Mouse (Mus musculus) kidney, postnatal 0 days (tissue): ENCODE results near the gene Nfix. TPM values are rescaled to one million over a fixed set of nuclear protein-coding genes. Genes with fewer than 3 reads are reported as not detected.

Experiments used
- ATAC-seq: fragments of 200-750 bp; cut with Nextera tagmentation; replicated peaks from 2 replicates; pipeline ENCODE4 v1.8.0; 2017; ENCODE audit warnings: low read depth, moderate number of reproducible peaks, moderate TSS enrichment, moderate library complexity; ENCODE audit not compliant: low FRiP score
- DNase-seq: peaks from one replicate; pipeline ENCODE4 v3.0.0-alpha.2; 2016; ENCODE audit warnings: low spot score
- H3K27ac ChIP-seq: fragments of 300-500 bp; sonication (generic); 2 replicates; pipeline ENCODE4 v1.5.1; 2014; ENCODE audit warnings: mild to moderate bottlenecking
- H3K27me3 ChIP-seq: fragments of 300-500 bp; sonication (generic); 2 replicates; pipeline ENCODE4 v1.6.1; 2014; ENCODE audit warnings: low read length, mixed read lengths; ENCODE audit not compliant: insufficient read depth
- H3K36me3 ChIP-seq: fragments of 300-500 bp; sonication (generic); 2 replicates; pipeline ENCODE4 v1.6.1; 2014; ENCODE audit warnings: low read length, mixed read lengths; ENCODE audit not compliant: insufficient read depth
- H3K4me1 ChIP-seq: fragments of 300-500 bp; sonication (generic); replicated peaks from 2 replicates; pipeline ENCODE4 v1.6.1; 2014; ENCODE audit warnings: antibody characterized with exemption, low read length, mixed read lengths; ENCODE audit not compliant: insufficient read depth
- H3K4me2 ChIP-seq: fragments of 300-500 bp; sonication (generic); 2 replicates; pipeline ENCODE4 v1.6.1; 2014; ENCODE audit warnings: mild to moderate bottlenecking, low read length, moderate library complexity, mixed read lengths
- H3K4me3 ChIP-seq: fragments of 300-500 bp; sonication (generic); replicated peaks from 2 replicates; pipeline ENCODE4 v1.5.1; 2014; ENCODE audit warnings: low read depth, low read length
- H3K9ac ChIP-seq: fragments of 300-500 bp; sonication (generic); 2 replicates; pipeline ENCODE4 v1.6.1; 2014; ENCODE audit warnings: low read depth, low read length
- H3K9me3 ChIP-seq: fragments of 300-500 bp; sonication (generic); replicated peaks from 2 replicates; pipeline ENCODE4 v1.6.1; 2016; ENCODE audit warnings: low read length, inconsistent platforms, mixed read lengths
- CTCF ChIP-seq: IDR thresholded peaks from 2 replicates; pipeline ENCODE4 v1.5.1; 2016; ENCODE audit warnings: antibody characterized with exemption, low read depth, mild to moderate bottlenecking, moderate library complexity
- WGBS: fragments of 180-500 bp; shearing (Covaris S2); extraction: QIAGEN DNeasy Blood & Tissue Kit; methylation state at CpG from one replicate; pipeline ENCODE4 v1.1.7; 2014; 5-methylcytosine and 5-hydroxymethylcytosine counted together
- polyA plus RNA-seq: library from polyadenylated mRNA; unstranded; fragments of >200 nt; fragmentation: Nextera tagmentation; extraction: Ambion mirVana; gene quantifications from 2 replicates; pipeline ENCODE4 v1.2.1, GENCODE M21; 2015

Nfix gene
- polyA plus RNA-seq, 1 experiment from 2014 or later, result 21.1 TPM

DNA sequence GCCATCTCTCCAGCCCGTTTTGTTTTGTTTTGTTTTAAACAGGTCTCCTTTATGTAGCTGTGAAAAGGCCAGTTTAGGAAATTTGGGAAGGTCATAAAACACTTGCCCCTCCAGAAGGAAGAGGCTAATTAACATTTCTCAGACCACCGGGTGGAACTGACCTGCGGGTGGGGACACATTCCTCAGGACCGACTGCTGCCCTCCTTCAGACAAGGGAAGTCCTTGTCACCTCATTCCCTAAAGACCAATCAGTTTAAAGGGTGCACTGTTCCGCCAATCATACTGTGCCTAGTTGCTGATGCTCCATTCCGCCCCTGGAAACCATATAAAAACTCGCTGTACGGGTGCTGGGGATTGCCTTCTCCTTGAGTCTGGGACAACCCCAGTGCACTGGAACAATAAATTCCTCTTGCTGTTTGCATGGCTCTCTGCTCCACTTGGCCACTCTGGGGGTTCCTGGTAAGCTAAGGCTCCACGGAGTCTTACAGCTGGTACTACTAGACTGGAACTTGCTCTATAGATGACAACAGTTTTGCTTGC, 147.0 kb downstream of the Nfix start:
- 37% methylated on average over 9 of the region's 9 CpGs for WGBS
- Histone ChIP-seq H3K4me3 (no peak overlapping the region), H3K27me3 (no peaks in the 10 kb centered on the region), H3K4me2 (no peak overlapping the region), H3K9ac (no peak overlapping the region), H3K9me3 (no peaks in the 10 kb centered on the region), H3K36me3 (no peaks in the 10 kb centered on the region), H3K27ac (no peak overlapping the region), H3K4me1 (peaks cover 26% of the 10 kb centered on the region)
- no peak for ATAC-seq
- DNase-seq, result peak; percentile 12
- TF ChIP-seq CTCF, result no peak

DNA sequence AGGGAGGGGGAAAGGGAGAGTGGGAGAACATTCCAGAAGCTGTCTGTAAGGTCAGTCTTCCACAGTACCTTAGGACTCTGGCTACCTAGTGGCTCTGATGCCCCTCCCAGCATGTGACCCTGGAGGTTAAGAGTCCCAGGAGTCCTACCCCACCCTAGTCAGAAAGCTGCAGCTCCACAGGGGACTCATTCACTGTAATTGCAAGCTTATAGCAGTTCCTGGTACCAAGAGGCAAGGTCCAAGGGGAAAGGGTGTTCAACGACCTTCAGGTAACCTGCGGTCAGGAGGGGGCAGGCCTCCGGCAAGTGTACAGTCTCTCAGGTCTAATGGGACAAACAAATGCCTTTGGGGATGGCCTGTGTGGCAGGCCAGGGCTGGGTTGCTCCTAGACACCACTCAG, 149.9 kb downstream of the Nfix start:
- no peaks in the 10 kb centered on the region for H3K9me3 ChIP-seq
- H3K4me1 ChIP-seq, result peaks cover 6% of the 10 kb centered on the region
- no peak overlapping the region for H3K27ac ChIP-seq
- ATAC-seq, result peak; percentile 20; the same call in 1 of the 2 replicates
- no peak overlapping the region for H3K4me2 ChIP-seq
- H3K36me3 ChIP-seq, result no peaks in the 10 kb centered on the region
- H3K4me3 ChIP-seq, result no peak overlapping the region
- TF ChIP-seq CTCF, result no peak
- DNase-seq, result no peak
- H3K9ac ChIP-seq, result no peak overlapping the region
- WGBS, result 62% methylated on average over 3 of the region's 3 CpGs
- H3K27me3 ChIP-seq, result no peaks in the 10 kb centered on the region

Other genes starting within 250 kb of the Nfix start
- 77.4 and 83.8 TPM in 2 replicates for gene Ier2, start 137.5 kb downstream of the Nfix start, polyA plus RNA-seq
- gene Trmt1, start 114.0 kb downstream of the Nfix start, polyA plus RNA-seq, result 55.3 and 56.1 TPM in 2 replicates
- 15.9 and 16.1 TPM in 2 replicates for gene Nacc1, start 112.5 kb downstream of the Nfix start, polyA plus RNA-seq
- 6.1 and 6.4 TPM in 2 replicates for gene Lyl1, start 98.9 kb downstream of the Nfix start, polyA plus RNA-seq
- 1.9 and 2.5 TPM in 2 replicates for gene G430095P16Rik, start 77.3 kb downstream of the Nfix start, polyA plus RNA-seq
- gene Dand5, start 22.5 kb upstream of the Nfix start, polyA plus RNA-seq, result 7.0 and 7.4 TPM in 2 replicates
- 51.0 and 54.3 TPM in 2 replicates for gene Gadd45gip1, start 31.2 kb upstream of the Nfix start, polyA plus RNA-seq
- gene Rad23a, start 40.3 kb upstream of the Nfix start, polyA plus RNA-seq, result 97.1 and 98.9 TPM in 2 replicates
- 644 and 753 TPM in 2 replicates for gene Calr, start 46.6 kb upstream of the Nfix start, polyA plus RNA-seq
- gene Farsa, start 56.6 kb upstream of the Nfix start, polyA plus RNA-seq, result 68.2 and 74.7 TPM in 2 replicates
- gene Syce2, start 71.8 kb upstream of the Nfix start, polyA plus RNA-seq, result 43.0 and 45.7 TPM in 2 replicates
- gene Gcdh, start 93.6 kb upstream of the Nfix start, polyA plus RNA-seq, result 59.2 and 67.6 TPM in 2 replicates
- 1.1 and 1.8 TPM in 2 replicates for gene Klf1, start 101.6 kb upstream of the Nfix start, polyA plus RNA-seq
- gene Dnase2a, start 108.2 kb upstream of the Nfix start, polyA plus RNA-seq, result 12.3 and 13.2 TPM in 2 replicates
- 0.04 and 0.08 TPM in 2 replicates for gene Mast1, start 137.0 kb upstream of the Nfix start, polyA plus RNA-seq
- 0.09 TPM in 1 of 2 replicates, not detected in the other for gene Rtbdn, start 146.6 kb upstream of the Nfix start, polyA plus RNA-seq
- gene Gm49661, start 169.1 kb upstream of the Nfix start, polyA plus RNA-seq, result not detected in 2 replicates
- 729 and 747 TPM in 2 replicates for gene Prdx2, start 169.2 kb upstream of the Nfix start, polyA plus RNA-seq
- gene Rnaseh2a, start 169.4 kb upstream of the Nfix start, polyA plus RNA-seq, result 101 and 103 TPM in 2 replicates
- gene Junb, start 178.4 kb upstream of the Nfix start, polyA plus RNA-seq, result 22.7 and 27.7 TPM in 2 replicates
- 30.2 and 32.0 TPM in 2 replicates for gene Hook2, start 190.3 kb upstream of the Nfix start, polyA plus RNA-seq
- not detected in 2 replicates for gene Best2, start 214.2 kb upstream of the Nfix start, polyA plus RNA-seq
- gene Asna1, start 224.9 kb upstream of the Nfix start, polyA plus RNA-seq, result 116 and 125 TPM in 2 replicates
- gene Trir, start 226.5 kb upstream of the Nfix start, polyA plus RNA-seq, result 120 and 131 TPM in 2 replicates
- gene Tnpo2, start 236.6 kb upstream of the Nfix start, polyA plus RNA-seq, result 19.0 and 19.4 TPM in 2 replicates